Mouse (Mus musculus) urinary bladder, postnatal 25 days (tissue): ENCODE results near the gene Cyp3a41b.
"Not testable (repeated sequence)": the region's sequence is repeated elsewhere in the genome, so short reads cannot be mapped to it uniquely, and the experiment has no call there.

Experiments
- DNase-seq: peaks from one replicate; pipeline ENCODE4 v3.0.0; 2022; ENCODE audit warnings: low spot score

The Cyp3a41b gene

DNA sequence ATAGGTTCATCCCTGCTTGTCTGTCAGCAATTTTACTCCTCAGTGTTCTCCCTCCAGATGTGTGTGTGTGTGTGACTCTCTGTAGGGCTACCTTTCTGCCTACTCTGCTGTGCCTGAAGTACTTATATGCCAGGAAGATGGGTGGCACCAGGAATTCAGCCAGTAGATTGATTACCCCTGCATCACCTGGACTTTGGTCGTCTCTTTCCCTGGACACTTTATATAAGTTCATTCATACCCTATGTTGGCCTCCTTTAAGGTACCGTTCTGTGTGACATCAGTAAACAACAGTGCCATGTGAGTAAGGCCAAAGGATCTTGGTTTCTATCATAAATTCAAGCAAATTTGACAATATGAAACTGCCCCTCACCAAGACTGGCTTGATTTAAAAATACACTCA, at the start of gene Cyp3a41b:
Gene Cyp3a41b, minus strand, starts transcription at position 101 of the 400 bp plus-strand sequence.
- not testable (repeated sequence) for DNase-seq

DNA sequence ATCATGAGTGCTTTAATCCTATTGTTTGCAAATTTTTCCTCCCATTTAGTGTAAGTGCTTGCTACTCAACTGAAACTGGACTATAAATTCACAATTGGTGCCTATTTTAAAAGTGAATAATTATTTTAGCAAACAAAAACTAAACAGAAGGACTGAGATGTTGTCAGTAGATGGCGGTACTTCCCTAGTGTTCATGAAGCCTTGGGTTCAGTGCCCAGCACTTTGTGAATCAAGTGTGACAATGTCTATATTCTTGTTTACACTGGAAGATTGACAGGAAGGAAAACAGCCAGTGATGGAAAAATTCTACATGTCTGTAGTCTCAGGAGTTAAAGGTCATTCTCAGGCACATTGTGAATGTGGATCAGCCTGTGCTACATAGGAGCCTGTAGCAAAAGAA, 47.8 kb upstream of the Cyp3a41b start:
- not testable (repeated sequence) for DNase-seq

DNA sequence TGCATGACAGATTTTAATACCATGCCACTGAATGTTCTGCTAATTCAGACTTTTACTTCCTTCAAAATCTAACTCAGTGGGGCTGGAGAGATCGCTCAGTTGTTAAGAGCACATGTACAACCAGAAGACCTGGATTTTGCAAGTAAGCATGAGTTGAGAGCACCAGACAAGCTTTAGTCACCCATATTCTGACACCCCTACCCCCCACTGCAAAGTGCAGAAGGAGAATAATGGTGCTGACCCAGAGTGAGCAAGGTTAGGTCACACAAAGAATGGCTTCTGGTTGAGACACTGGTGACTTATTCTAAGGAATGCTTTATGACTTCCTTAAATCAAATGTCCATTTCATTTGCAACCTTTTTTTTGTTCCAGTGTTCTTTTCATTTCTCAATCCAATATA, 20.4 kb upstream of the Cyp3a41b start:
- not testable (repeated sequence) for DNase-seq

DNA sequence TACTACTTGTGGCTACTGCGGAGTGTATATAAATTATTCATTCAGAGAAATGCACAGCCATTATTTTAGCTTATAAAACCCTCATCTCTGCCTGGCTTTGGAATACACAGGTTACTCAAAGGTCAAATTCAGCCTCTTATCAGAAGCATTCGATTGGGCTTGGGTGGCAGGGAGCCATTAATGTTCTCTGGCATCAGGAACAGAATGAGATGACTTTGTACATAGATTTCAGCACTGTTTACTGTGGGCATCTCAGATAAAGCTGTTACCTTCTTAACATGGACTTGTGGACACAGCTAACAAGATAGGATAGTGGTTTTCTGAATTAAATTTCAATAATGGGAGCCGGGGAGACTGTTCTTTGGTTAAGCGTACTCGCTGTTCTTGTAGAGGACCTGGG, 13.3 kb upstream of the Cyp3a41b start:
- not testable (repeated sequence) for DNase-seq

DNA sequence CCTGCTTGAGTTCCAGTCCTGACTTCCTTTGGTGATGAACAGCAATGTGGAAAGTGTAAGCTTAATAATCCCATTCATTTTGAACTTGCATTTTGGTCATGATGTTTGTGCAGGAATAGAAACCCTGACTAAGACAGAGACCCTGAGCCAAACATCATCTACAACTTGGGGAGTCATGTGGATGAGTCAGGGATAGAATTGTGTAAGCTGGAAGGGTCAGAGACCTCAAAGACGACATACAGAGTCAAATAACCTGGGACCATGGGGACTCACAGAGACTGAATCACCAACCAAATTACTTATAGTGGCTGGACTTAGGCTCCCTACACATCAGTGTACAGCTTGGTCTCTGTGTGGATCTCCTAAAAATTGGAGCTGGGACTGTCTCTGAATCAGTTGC, 7.2 kb downstream of the Cyp3a41b start:
- DNase-seq = not testable (repeated sequence)

DNA sequence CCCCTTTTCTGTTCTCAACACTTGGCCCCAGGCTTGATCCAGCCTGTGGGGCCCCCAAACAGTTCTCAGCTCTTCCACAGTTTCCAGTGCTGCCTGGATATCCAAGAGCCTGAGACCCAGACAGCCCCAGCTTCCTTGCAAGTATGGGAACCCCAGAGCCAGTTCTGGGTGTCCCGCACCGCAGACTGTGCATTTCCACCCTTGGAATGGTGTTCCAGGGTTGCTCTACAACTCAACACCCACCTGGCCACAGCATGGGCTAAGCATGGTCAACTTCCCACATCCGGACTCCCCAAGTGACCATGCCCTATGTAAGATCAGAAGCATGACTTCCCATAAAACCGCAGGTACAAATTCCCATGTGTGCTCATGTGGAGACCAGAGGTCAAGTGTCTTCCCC, 8.9 kb downstream of the Cyp3a41b start:
- not testable (repeated sequence) for DNase-seq

DNA sequence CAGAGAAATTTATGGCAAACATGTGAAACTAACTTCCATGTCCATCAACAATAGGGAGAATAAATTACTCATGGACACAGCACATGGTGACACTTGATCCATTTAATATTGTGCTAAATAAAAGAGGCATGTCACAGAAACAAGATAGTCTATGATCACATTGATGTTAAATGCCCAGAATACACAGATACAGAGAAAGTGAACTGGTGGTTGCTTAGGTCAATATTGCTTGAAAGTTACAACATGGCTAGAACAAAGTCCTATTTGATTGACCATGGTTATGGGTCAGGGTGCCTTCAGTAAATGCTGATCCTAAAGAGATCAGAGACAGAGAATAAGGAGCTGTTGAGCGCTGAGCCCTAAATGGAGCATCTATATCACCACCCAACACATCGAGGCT, 12.6 kb downstream of the Cyp3a41b start:
- not testable (repeated sequence) for DNase-seq
